Mouse (Mus musculus): ENCODE measurements around the gene Gm43064. TPM values are rescaled to one million over a fixed set of nuclear protein-coding genes. Genes with fewer than 3 reads are reported as not detected.
A peak's percentile ranks its signal among the peaks of the same experiment; 100 is the strongest.

The Gm43064 gene
- total RNA-seq, 2 experiments from 2014 or later = 0.62 TPM; not detected in 1

- DNase-seq (ENCODE audit: low spot score in 2 of 2) = no peak
- intact Hi-C loops (cut with DNase I) = no loop called here
Measured at GRCm38 (mm10) chr3:103850644-103851363, 41.4 kb downstream of the Gm43064 start.

DNA sequence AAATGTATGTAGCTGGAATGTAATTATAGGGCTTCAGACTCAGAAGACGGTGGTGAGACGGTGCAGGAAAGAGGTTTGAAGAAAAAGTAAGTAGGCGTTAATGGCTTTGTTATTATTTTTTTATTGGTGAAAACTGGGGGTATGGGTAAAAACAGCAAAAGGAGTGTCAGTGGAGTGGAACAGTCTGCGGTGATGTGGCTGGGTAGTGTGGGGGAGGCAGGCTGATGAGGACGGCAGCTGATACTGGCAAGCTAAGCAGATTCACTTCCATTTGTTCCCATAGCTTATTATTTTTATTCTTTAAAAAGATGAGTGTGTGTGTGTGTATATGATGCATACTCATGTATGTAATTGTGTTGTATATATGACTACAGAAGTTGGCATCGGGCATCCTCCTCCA lies 42.1 kb downstream of the Gm43064 start:
- DNase-seq (ENCODE audit: low spot score in 2 of 2) = no peak
- intact Hi-C loops (cut with DNase I) = no loop called here

- intact Hi-C loops (cut with DNase I) = no loop called here
- no peak for DNase-seq (ENCODE audit: low spot score in 2 of 2)
Measured at GRCm38 (mm10) chr3:103851882-103852281, 42.5 kb downstream of the Gm43064 start.

DNA sequence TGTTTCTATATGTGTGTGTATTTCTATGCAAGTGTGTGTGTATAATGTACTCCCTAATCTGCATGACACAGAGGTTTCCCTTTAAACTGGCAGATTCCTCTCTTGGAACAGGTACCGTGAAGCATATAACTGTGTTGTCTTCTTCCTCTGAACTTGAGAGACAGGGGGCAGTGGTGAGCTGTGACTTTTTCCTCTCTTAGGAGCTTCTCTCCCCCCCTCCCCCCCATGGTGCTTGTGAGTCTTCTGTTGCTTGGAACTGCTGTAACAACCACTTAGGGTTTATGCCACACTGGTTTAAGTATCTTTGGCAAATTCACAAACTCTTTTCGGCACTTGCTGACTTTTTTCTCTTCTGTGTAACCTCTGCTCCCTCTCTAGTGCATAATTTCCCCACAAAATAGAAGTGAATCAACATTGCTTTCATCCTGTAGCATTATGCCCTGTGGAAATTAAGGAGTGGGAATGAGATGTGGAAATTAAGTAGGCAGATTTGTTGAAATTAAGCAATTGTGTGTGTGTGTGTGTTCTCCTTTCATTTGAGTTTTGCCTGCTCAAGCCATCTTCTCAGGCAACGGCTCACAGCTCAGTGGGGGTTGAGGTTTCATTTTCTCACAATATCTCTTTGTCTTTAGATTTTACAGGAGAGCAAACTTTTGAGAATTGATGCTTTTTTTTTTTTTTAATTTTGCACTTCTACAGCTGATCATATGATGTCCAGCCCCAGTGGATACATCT lies 43.4 kb downstream of the Gm43064 start:
- DNase-seq (ENCODE audit: low spot score in 2 of 2) = peak; percentile 59 to 63
- intact Hi-C loops (cut with DNase I) = no loop called here

DNA sequence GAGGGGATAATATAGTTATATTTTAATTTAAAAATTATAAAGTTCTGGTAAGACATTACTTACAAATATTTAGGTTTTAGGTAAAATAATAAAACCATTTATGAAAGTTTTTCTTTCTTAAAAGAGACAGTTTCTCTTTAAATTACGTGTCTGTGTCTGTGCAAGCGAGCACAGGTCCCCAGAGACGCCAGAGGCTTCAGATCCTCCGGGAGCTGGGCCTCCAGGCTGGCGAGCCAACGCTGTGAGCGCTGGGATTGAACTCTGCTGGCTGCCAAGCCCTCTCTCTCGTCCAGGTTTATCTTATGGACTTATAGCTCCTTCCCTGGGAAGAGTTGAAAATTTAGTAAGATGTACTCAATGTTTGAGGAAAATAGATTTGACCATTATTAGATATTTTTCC lies 44.4 kb downstream of the Gm43064 start:
- intact Hi-C loops (cut with DNase I) = no loop called here
- no peak for DNase-seq (ENCODE audit: low spot score in 2 of 2)

DNA sequence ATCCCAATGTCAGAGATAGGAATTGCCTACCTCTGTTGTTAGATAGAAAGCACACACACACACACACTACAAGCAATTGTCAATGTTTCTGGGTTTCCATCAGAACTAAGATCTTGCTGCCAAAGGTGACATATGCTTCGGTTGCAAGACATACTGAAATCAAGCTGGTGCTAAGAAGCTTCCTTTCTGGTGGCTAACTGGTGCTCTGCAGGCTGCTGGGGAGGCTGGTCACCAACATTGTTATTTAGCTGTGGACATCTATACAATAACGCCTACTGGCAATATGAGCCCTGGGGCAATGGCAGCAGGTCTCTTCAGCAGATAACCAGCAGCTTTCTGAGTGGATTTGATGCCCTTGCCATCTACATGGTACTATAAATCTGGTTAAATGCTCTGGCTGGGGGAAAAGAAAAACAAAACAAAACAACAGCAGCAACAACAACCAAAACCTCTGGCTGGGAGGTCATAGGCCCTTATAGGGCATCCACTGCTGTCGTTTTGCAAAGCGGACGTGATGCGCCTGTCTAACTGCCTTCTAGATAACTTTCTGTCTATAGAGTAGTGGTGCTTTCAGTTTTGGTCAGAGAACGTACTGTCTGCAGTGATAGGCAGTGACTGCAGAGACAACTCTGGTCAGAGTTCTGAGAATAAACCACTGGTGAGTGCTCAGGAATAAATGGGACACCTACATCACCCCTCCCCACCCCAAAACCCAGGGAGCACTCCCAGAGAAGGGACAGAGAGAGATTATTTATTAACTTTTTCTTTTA lies 47.8 kb downstream of the Gm43064 start:
- DNase-seq (ENCODE audit: low spot score in 2 of 2) = no peak
- intact Hi-C loops (cut with DNase I) = no loop called here

GRCm38 (mm10) chr3:103857977-103858563 lies 48.7 kb downstream of the Gm43064 start:
- intact Hi-C loops (cut with DNase I) = no loop called here
- DNase-seq (ENCODE audit: low spot score in 2 of 2) = no peak

GRCm38 (mm10) chr3:103858881-103859801 lies 49.8 kb downstream of the Gm43064 start, which contains the start of gene Ptpn22:
Ptpn22 (plus strand) TSS chr3:103859795.
- intact Hi-C loops (cut with DNase I) = no loop called here
- peak in 1 of 2 experiments; percentile 6 for DNase-seq (ENCODE audit: low spot score in 2 of 2)

DNA sequence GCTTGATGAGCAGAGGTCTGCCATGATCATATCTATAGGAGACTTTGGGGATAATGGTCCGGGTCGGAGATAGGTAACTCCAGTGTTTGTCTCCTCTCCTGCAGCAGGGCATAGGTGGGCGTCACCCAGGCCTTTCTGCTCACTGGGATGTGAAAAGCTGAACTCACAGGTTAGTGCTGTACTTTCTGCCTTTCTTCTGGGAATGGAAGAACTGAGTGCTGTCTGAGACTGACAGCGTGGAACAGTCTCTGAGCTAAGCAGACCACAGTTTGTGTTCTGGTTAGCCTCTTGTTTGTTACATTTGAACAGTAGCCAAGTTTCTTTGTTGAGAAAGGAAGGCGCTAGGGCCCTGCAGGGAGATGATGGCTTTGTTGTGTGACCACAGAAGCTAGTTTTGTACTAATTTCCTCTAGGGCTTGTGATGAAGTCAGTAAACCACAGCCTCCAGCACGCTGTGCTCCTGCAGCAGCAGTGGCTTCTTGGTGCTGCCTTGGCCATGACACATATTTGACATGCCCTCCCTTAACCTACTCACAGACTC lies 50.5 kb downstream of the Gm43064 start:
- intact Hi-C loops (cut with DNase I) = no loop called here
- DNase-seq (ENCODE audit: low spot score in 2 of 2) = peak; percentile 5 to 13

DNA sequence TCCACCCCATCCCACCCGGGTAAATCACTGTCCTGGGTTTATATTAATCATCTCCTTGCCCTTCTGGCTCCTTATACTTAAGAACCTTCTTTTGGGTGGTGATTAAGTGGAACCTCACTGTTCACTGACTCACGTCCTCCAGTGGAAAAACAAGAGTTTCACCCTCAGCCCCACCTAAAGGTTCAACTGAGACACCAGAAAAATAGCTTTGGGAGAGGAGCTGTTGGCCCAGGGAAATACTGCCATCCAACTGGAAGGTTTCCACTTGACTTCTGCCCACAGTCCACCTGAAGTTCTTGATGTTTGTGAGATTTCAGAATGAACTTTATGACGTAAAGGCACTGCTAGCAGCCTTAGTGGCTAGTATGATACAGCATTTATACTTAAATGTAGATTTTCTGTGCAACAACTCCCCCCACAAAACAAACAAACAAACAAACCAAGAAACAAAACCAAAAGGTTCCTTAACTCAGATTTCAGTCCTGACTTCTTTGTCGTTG lies 53.4 kb downstream of the Gm43064 start:
- intact Hi-C loops (cut with DNase I) = no loop called here
- DNase-seq (ENCODE audit: low spot score in 2 of 2) = no peak

DNA sequence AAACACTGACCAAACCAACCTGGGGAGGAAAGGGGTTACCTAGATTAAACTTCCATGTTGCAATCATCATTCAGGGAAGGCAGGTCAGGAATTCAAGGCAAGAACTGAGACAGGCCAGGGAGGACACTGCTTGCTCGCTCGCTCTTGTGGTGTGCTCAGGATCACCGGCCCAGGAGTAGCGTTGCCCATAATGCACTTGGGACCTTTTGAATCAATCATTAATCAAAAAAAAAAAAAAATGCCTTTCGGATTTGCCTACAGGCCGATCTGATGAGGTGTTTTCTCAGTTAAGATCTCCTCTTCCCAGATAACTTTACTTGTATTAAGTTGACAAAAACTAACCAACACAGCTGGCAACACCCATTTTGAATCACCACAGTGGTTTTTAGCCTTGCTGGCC lies 54.8 kb downstream of the Gm43064 start:
- intact Hi-C loops (cut with DNase I) = no loop called here
- DNase-seq (ENCODE audit: low spot score in 2 of 2) = no peak

GRCm38 (mm10) chr3:103867424-103867971 lies 58.1 kb downstream of the Gm43064 start:
- DNase-seq (ENCODE audit: low spot score in 2 of 2) = no peak
- intact Hi-C loops (cut with DNase I) = no loop called here

GRCm38 (mm10) chr3:103868008-103868407 lies 58.6 kb downstream of the Gm43064 start:
- intact Hi-C loops (cut with DNase I) = no loop called here
- no peak for DNase-seq (ENCODE audit: low spot score in 2 of 2)

DNA sequence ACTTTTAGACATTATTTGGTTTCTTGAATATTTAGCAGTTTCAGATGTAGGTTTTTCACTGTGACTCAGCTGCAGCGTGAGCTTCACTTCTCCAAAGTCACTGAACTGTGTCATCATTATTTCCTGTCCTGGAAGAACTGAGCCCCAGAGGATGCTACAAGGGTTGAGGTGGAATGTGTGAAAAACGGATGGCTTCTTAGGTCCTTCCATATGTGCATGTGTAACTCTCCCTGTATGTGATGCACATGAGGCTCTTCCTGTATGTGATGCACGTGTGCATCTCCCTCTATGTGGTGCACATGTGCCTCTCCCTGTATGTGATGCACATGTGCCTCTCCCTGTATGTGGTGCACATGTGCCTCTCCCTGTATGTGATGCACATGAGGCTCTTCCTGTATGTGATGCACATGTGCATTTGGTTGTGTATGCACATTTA lies 63.3 kb downstream of the Gm43064 start:
- no peak for DNase-seq (ENCODE audit: low spot score in 2 of 2)
- intact Hi-C loops (cut with DNase I) = no loop called here

DNA sequence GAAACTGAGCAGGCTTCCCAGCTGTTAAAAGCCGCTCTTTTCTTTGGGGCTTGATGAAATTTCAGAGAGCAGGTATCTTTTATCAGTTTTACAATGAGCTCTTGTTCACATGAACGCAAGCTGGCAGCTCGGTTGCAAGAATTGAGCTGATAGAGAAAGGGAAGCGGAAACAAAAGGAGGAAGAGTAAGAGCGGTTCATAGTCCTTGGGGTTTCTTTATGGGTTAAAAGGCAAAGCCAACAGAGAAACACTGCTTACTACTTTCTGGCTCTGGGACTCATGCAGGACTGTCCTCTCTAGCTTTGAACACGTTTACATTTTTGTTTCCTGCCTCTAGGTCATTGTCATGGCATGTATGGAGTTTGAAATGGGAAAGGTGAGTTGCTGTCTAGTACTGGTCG lies 65.0 kb downstream of the Gm43064 start:
- DNase-seq (ENCODE audit: low spot score in 2 of 2) = no peak
- intact Hi-C loops (cut with DNase I) = no loop called here

GRCm38 (mm10) chr3:103885946-103886345 lies 76.6 kb downstream of the Gm43064 start:
- intact Hi-C loops (cut with DNase I) = loop anchor here (5.0 kb wide), 1 partner anchor 69 kb away; no protein-coding TSS in a partner anchor
- DNase-seq (ENCODE audit: low spot score in 2 of 2) = no peak

GRCm38 (mm10) chr3:103887581-103887980 lies 78.2 kb downstream of the Gm43064 start:
- peak; percentile 66 to 76 for DNase-seq (ENCODE audit: low spot score in 2 of 2)

More at GRCm38 (mm10) chr3:103887581-103887980, 78.2 kb downstream of the Gm43064 start:
- intact Hi-C loops (cut with DNase I) = loop anchor here (5.0 kb wide), 1 partner anchor 70 kb away; no protein-coding TSS in a partner anchor

Measured in left cerebral cortex, postnatal 14 days (tissue).